Mouse (Mus musculus): ENCODE data around the gene Il31.
"Not testable (repeated sequence)": the region's sequence is repeated elsewhere in the genome, so short reads cannot be mapped to it uniquely, and the experiment has no call there.

Gene Il31

DNA sequence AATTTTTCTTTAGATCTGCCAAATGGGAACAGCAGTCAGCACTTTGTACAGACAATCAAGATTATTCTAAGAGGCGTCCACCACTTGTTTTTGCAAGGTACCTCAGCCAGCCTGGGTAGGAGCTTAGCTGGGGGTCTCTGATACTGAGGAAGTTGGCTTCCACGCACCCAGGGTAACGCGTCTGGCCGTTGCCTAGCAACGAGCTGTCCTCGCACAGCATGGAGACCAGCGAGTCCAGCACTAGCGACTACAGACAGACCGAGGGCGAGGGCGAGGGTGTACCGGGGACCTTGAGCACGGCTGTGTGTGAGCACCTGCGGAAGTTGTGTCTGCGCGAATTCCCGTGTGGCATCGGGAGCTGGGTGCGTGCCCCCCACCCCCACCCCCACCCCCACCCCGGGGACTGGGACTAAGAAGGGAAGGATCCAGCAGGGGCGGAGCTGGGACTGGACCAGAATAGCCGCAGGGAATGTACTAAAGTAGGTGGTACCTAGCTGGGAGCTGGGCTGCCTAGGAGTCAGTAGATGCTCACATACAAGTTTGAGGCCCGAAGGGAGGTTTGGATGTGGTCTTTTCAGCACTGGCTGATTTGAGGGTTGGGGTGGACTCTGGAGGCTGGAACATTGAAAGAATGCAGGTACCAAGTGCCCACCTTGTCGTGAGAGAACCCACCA lies at the start of gene Il31, which contains the start of gene Lrrc43:
Gene Il31, minus strand, starts transcription at position 378 of the 674 bp plus-strand sequence.
Gene Lrrc43, plus strand, starts transcription at position 194 of the 674 bp plus-strand sequence.
- DNase-seq (ENCODE audit: low spot score in 2 of 2): no peak

DNA sequence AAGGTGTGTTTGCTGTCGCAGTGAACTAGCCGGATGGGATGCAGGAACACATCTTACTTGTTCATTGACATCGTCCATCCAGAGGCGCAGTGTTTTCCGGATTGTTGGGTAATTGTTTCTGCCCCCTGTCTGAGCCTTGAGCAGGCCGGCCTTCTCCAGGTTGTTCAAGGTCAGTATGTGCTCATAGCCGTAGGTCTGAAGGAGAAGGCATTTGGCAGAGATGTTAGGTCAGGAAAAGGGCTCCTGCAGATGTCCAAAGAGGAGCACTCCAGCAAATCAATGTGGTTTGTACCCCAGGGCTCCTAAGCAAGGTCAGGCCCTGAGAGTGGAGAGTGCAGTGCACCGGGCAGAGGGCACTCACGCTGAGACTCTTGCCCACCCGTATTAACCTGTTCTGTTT lies 44.5 kb upstream of the Il31 start:
- peak in 1 of 2 experiments; percentile 2 for DNase-seq (ENCODE audit: low spot score in 2 of 2)

DNA sequence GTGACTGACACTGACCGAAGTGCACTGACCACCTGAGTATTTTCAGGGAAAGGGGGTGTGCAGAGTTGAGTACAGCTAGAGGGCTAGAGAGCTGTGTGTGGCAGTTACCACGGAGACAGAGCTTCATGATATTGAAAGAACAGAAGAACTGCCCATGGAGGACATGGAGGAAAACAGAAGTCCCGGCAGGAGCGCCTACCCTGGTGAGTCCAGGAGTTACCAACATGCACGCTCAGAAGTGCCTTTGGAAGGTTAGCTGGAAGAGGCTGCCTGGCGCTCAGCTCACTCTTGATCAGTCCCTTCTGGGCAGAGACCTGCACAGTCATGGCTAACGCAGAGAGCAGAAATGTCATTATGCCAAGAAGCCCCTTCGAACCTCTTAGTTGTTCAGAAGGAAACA lies 40.8 kb upstream of the Il31 start:
- DNase-seq (ENCODE audit: low spot score in 2 of 2): peak in 1 of 2 experiments; percentile 3

- DNase-seq (ENCODE audit: low spot score in 2 of 2): peak in 1 of 2 experiments; percentile 2
Measured at GRCm38 (mm10) chr5:123528641-123529040, 39.4 kb upstream of the Il31 start.

DNA sequence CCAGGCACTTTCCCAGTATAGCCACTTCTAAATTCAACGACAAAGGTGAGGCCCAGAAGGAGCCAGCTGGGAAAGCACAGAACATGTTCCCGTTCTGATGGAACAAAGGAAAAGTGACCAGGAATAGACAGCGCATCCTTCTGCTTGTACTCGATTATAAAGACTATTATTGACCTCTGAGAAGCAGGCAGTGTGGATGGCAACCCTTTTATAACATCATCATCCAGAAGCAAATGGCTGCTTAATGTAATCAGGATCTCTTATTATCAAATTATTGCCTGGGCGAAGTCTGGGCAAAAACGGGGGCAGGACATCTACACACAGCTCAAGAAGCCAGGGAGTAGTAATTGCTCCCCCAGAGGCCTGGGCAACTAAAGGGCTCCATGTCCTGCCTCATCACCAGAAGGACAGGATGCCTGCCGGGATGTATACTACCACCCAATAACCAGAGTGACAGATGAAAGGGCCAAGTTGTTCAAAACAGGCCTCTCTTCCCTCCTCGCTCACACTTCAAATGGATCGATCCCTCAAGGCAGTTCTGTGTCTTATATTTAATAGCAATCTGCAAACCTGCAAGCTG lies 36.7 kb upstream of the Il31 start:
- DNase-seq (ENCODE audit: low spot score in 2 of 2): peak in 1 of 2 experiments; percentile 2

DNA sequence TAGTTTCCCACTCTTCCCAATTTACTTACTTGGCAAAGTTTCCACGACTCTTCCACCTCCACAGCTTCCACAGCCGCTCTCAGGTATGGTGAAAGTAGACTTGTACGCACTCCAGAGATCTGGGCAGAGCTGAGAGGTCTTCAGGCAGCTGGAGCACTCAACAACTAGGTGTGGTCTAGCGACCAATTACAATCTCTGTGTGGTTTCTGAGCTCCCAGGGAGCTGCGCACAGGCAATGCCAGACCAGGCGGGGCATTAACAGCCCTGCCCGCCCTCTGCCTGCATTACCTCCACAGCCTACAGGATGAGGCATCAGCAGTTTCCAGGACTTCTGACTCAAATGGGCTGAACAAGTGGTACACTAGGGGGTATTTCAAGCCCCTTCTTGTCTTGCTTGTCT lies 36.0 kb upstream of the Il31 start, which contains the start of gene Gm49027:
Gene Gm49027, minus strand, starts transcription at position 208 of the 400 bp plus-strand sequence.
- peak in 1 of 2 experiments; percentile 4 for DNase-seq (ENCODE audit: low spot score in 2 of 2)

DNA sequence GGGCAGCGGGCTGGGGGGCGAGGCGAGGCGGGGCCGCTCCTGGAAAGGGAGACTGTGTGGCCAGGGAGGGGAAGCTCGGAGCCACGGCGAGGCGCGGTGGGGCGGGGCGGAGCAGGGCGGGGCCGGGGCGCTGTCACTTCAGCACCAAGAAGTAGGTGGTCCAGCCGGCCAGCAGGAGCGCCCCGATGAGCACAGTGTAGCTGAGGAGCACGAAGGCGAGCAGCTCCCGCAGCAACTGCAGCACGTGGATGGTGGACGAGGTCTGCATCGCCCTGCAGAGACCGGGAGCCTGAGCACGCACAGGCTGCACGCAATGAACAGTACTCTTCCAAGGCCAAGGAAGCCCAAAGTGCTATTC lies 35.1 kb upstream of the Il31 start:
- DNase-seq (ENCODE audit: low spot score in 2 of 2): no peak

DNA sequence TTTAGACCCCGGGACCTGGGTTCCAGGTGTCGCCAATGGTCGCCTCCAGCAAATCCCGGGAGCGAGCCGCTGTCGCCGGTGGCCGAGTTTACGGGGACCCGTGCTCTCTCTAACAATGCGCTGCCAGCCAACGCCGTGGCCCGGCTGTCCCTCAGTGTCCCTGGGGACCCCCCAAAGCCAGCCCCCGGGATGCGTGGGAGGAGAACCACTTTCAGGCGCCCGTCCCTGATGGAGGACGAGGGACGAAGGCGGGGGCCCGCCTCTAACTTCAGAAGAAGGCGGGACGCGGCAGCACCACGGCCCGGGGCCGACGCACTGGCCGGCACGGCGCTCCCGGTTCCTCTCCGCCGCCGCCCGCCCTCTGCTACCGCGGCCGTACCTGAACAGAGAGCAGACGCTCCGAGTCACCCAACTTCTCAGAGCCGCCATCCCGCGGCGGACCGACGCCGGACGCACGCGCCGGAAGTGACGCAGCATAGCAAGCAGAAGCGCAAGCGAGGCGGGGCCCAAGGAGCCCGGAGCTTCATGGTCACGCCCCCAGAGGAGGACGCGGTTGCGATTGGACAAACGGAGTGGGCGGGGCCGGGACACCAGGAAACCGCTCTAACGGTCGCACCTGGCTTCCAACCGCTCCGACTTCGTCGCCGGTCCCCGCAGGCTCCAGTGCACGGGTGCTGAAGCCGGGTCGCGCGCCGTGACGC lies 34.6 kb upstream of the Il31 start, which contains the start of gene Diablo:
Gene Diablo, minus strand, starts transcription at position 485 of the 701 bp plus-strand sequence.
- DNase-seq (ENCODE audit: low spot score in 2 of 2): peak; percentile 94 to 96

DNA sequence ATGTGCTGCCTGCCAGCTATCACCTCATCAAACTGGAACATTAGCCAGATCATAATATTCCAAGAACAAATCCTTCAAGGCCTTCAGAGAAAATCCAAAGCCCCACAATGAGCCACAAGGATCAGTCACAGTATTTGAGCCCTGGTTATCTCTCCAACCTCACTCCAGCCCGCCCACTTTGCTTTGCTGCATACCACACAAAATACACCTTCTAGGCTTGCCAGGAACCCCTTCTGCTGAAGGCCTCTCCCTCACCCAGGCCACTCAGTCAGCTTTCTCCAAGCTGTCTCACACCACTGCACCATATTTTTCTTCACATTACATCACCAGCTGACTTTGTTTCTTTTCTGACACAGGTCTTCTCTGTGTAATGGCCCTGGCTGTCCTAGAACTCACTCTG lies 32.9 kb upstream of the Il31 start:
- DNase-seq (ENCODE audit: low spot score in 2 of 2): no peak

DNA sequence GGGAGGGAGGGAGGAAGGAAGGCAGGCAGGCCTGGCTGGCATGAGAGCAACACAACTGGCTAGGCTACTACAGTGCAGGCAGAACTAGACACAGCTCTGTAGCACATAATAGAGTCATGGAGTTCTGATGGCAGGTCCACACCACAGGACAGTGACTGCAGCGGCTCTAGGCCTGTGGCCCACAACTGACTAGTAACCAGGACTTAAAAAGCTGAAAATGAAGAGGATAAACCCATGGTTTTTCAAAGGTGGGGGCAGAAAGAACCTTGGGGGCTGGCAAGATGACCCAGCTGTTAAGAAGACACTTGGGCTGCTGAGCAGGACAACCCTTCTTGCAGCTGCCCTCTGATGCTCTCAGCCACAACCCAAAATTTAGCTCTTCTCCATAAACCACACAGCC lies 32.3 kb upstream of the Il31 start:
- no peak for DNase-seq (ENCODE audit: low spot score in 2 of 2)

DNA sequence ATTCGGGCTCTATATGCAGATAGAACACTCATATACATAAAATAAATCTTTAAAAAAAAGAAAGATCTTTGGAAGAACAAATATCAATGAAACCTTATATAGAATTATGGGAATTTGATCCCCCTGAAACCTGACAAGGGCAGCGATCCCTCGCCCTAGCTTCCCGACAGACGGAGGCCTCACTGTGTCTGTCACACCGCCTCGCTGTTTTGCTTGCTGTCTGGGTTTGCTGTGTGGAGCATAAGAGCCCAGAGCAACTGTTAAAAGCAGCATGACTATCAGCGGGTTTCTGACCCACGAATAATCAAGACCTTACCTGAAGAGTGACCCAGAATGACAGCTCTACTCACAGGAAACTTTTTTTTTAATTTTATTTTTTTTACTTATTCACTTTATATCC lies 31.4 kb upstream of the Il31 start:
- no peak for DNase-seq (ENCODE audit: low spot score in 2 of 2)

DNA sequence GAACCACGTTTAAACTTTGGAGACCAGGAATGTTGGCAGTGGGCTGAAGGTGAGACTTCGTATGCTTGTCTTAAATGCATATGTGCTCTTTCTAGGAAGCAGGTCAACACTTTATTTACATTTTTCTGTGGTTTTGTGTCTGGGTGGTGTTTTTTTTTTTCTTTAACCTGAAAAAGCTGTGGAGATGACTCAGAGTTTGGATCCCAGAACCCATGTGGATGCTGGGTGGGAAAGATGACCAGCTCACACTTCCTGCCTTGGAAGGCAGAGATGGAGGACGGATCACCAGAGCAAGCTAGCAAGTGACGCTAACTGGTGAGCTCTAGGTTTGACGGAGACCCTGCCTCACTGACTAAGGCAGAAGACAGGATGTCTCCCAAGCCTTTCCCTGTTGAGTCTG lies 25.6 kb upstream of the Il31 start:
- no peak for DNase-seq (ENCODE audit: low spot score in 2 of 2)

DNA sequence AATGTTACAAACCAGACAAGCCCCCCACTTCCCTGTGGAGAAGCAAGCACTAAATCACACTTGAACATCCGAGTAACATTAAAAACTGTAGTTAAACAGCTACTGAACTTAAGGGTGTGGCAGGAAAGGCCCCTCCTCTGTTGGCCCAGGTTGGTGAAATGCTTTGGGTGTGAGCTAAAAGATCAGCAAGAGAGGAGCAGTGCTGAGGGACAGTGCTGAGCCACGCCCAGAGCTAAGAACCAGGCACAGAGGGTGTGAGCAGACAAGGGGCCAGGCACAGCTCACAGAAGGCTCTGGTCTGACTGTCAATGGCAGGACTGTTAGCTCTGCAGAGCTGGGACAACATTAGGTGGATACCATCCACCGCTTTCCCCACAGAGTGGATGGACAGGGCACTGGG lies 22.8 kb upstream of the Il31 start:
- no peak for DNase-seq (ENCODE audit: low spot score in 2 of 2)

DNA sequence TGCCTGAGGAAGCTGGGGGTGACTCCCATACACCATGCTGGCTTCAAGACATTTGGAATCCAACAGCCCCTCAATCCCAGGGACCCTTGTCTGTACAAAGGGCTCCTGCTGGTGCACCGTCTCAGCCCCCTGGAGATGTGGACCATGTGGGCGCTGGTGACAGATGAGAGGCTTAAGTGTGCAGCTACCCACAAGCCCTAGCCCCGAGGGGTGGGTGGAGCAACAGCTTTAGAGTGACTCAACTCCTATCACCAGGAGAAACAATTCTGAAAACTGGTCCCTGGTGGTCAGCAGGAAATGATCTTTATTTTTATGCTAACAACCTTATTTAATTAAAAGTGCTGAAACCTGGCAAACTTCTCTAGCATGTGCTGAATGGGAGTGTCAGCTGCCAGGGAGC lies 22.1 kb upstream of the Il31 start:
- not testable (repeated sequence) for DNase-seq (ENCODE audit: low spot score in 2 of 2)

DNA sequence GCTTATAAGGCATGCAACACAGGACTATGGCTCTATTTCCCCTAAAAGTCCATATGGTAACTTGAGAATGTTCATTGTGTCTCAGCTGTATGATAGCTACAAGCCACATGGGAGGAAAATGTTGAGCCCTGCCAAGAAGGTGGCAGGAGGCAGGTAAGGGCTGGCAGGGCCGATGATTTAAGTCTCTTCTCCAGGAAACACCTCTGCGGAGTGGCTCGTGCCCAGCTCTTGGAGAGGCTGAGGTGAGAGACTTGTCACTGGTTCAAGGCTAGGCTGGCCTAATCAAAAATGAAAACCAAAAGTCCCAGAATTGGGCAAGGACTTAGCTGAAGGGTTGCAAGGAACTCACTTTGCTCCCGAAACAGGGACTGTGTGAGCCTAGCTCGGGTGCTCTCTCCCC lies 20.9 kb upstream of the Il31 start, which contains the start of gene B3gnt4:
Gene B3gnt4, plus strand, starts transcription at position 301 of the 400 bp plus-strand sequence.
- DNase-seq (ENCODE audit: low spot score in 2 of 2): no peak

- DNase-seq (ENCODE audit: low spot score in 2 of 2): no peak
Measured at GRCm38 (mm10) chr5:123508921-123509320, 19.6 kb upstream of the Il31 start.

- peak; percentile 53 to 66 for DNase-seq (ENCODE audit: low spot score in 2 of 2)
Measured at GRCm38 (mm10) chr5:123507936-123508723, 18.8 kb upstream of the Il31 start.

DNA sequence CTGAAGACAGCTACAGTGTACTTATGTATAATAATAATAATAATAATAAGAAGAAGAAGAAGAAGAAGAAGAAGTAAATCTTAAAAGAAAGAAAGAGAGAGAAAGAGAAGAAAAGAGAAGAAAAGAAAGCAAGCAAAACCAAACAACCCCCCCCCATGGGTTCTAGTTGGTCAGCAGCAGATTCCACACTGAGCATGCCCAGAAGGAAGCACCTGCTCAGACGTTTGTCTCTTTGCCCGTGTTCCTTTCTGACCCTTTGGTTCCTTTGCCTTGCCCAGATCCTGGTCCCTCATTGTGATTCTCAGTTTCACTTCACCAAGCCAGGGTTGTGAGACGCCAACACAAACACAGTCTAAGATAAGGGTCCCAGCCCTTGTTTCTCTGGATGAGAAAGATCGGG lies 12.7 kb upstream of the Il31 start:
- no peak for DNase-seq (ENCODE audit: low spot score in 2 of 2)

DNA sequence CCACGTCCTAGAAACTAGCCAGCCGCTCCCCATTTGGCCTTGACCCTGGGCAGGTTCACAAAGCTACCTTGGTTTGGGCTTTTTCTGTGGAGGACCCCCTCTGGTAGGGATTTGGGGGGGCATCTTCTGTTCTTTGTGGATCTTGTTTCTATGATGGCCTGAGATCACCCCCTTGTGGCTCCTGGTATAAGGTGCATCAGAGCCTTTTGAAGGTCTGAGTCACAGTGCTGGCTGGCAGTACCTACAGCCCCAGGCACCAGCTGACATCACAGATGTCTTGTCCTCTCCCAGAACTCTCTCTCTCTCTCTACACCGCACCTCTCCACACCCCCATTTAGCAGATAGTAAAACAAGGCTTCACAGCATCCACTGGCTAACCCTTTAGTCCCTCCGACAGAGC lies 10.4 kb upstream of the Il31 start:
- no peak for DNase-seq (ENCODE audit: low spot score in 2 of 2)

GRCm38 (mm10) chr5:123489935-123490334 lies 646 bp upstream of the Il31 start:
- no peak for DNase-seq (ENCODE audit: low spot score in 2 of 2)

DNA sequence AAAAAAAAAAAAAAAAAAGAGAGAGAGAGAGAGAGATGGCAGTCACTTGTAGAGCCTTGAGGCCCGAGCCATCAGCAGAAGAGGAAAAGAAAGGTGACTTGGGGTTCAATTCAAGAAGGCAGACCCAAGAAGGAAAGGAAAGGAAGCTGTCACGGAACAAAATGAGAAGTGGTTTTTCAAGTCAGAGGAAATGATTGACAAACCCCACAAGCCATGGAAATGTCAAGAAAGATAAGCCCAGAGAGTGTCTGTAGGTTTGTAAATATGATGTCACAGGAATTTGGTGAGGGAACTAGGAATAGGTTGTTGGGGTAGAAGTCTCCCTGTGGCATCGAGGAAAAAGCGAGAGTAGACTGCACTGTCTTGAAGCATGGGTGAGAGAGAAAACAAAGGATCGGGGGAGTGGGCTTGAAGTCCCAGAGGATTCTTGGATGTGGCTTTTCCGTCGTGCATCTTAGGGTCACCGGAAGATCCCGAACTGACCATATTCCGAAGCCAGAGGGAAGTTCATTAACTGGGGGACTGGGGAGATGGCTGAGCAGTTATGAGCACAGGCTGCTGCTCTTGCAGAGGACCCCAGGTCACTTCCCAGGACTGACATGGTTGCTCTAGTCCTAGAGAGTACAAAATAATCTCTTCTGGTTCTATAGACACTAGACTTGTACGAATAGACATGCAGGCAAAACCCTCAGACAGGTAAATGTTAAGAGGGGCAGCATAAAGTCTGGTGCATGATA lies 1.5 kb downstream of the Il31 start:
- no peak for DNase-seq (ENCODE audit: low spot score in 2 of 2)
